Mouse (Mus musculus) lung, adult 2 months (tissue): Measurements from ENCODE around the gene Gm15517. TPM values are rescaled to one million over a fixed set of nuclear protein-coding genes. Genes with fewer than 3 reads are reported as not detected.

Experiments used
- DNase-seq: peaks from one replicate; pipeline ENCODE4 v3.0.0; 2022
- H3K4me1 ChIP-seq: fragments of 200-500 bp; 2 replicates; pipeline ENCODE4 v1.6.1; 2011; ENCODE audit warnings: low read length; ENCODE audit not compliant: control insufficient read depth, insufficient read depth
- H3K4me3 ChIP-seq: fragments of 200-500 bp; replicated peaks from 2 replicates; pipeline ENCODE3; 2011; ENCODE audit warnings: low read depth, mild to moderate bottlenecking, control low read depth, low read length; ENCODE audit errors: extremely low read depth
- CTCF ChIP-seq: fragments of 200-500 bp; IDR thresholded peaks from 2 replicates; pipeline ENCODE4 v1.5.1; 2011; ENCODE audit warnings: mild to moderate bottlenecking, low read length, control low read depth; ENCODE audit not compliant: insufficient read depth
- POLR2A ChIP-seq: fragments of 200-500 bp; IDR thresholded peaks from 2 replicates; pipeline ENCODE4 v1.6.1; 2011; ENCODE audit warnings: low read depth, mild to moderate bottlenecking, control low read depth, low read length, borderline replicate concordance; ENCODE audit errors: extremely low read depth
- WGBS: fragments of 180-500 bp; shearing (Covaris S2); methylation state at CpG from one replicate; pipeline ENCODE4 v1.1.7; 2018; 5-methylcytosine and 5-hydroxymethylcytosine counted together
- polyA plus RNA-seq: library from polyadenylated mRNA; depleted of rRNA; stranded (reverse); fragments of >200 nt; gene quantifications from 2 replicates; pipeline ENCODE4 v1.2.3, GENCODE M21; 2012; rRNA removed

The Gm15517 gene
- polyA plus RNA-seq, 1 experiment, result not detected

DNA sequence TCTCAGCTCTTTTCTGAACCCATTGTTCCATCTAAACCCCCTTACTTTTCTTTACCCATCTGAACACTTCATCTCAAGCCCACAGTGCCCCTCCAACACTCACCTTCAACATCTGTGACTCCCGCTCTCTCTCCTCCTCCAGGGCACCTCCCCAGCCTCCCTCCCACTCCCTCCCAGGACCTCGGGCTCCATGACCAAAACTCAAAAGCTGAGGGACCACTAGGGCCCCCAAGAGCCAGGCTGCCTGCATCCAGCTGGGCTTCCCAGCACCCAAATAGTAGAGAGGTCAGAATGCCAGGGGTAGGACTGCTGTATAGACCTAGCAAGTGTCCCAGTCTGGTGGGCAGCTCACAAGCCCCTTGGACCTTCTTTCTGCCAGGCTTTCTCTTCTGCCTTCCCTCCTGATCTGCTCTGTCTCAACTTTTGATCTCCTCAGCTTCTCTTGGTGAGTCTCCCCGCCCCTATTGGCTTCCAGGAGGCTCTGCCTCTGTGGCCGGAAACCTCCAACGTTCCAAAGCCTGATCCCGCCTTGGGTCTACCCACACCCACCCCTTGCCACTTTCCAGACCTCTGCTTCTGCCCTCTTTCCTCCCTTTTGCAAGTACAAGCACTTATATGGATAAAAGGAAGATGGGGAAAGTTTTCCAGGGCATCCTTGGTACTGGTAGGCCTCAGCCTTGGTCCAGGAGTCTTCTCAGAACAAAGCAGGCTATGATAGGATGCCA is 45.4 kb downstream of the Gm15517 start, which contains the start of gene Clec11a:
Gene Clec11a, minus strand, starts transcription at position 387 of the 725 bp plus-strand sequence.
- H3K4me1 ChIP-seq, result peaks cover 3% of the 10 kb centered on the region; the same call in 1 of the 2 replicates
- no peak for DNase-seq
- WGBS, result 64% methylated on average over 6 of the region's 6 CpGs
- TF ChIP-seq CTCF, result no peak
- no peak for TF ChIP-seq POLR2A
- peak within 1 kb of the TSS; percentile 6 for H3K4me3 ChIP-seq

DNA sequence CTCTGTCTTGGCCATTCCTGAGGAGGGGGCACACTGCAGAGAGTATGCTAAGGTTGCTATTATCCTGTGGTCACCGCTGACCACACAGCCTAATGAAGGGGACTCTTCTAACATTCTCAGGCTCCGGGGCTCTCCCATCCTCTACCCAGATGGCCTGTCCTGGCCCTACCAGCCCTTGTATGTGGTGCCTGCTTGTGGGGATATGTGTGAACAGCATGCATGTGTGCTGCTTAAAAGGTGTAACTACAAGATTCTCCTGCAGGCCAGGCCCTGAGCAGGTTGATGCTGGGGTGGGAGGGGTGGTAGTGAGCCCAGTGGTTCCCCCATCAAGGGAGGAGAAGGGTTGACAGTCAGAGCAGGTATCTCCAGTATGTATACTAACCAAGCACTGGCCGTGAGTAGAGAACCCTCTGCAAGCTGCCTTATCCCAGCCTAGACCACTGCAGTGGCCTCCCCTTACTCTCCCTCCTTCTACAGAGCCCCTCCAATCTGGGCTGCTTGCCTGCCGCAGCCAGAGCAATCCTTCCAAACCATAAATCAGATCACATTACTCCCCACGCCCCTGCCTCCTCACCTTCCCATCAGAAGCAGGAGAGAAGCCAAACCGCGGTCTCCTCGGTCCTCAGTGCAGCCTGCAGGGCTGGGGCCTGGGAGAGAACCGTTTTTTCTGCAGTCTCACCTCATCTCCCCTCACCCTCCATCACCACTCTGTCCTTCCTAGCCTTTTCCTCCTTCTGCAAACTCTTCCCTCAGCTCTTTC is 46.2 kb downstream of the Gm15517 start:
- DNase-seq, result no peak

DNA sequence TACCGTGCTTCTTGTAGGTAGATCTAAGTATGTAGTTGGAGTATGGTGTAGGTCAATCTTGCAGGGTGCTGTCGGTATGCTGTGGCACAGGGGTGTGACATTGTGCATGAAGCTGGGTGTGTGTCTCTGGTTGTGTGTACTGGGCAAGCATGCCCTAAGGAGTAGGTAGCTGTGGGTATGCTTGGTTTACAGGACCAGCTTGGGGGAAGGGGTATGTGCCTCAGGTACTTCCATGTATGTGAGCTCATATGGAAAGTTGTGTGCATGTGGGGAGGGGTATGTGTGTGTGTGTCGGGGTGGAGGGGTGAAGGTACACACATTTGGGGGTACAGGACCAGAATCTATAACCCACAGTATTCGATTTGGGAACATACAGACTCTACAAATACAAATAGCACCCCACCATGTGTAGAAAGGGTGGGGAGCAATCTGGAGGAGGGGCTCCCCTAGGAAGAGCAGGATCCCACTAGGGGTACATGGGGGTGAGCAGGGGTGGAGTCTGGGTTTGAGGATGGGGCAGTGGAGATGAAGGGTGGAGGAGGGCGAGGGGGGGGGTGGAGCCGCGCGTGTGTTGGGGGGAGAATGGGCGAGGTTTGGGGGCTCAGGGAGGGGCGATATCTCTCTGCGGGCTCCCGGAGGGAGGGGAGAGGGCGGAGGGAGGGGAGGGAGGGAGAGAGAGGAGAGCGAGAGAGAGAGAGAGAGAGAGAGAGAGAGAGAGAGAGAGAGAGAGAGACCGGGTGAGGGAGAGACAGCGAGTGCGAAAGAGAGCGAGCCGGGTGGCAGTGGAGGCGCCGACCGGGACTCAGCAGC is 48.4 kb downstream of the Gm15517 start, which contains the start of gene Shank1:
Gene Shank1, plus strand, starts transcription at position 779 of the 810 bp plus-strand sequence.
- no peak for TF ChIP-seq POLR2A
- TF ChIP-seq CTCF, result no peak
- DNase-seq, result no peak
- 14% methylated on average over 17 of the region's 22 CpGs for WGBS

More for the DNA sequence above, 46.2 kb downstream of the Gm15517 start:
- TF ChIP-seq CTCF (no peak), POLR2A (no peak)
- H3K4me1 ChIP-seq, result peaks cover 3% of the 10 kb centered on the region; the same call in 1 of the 2 replicates
- 49% methylated on average over 9 of the region's 9 CpGs for WGBS
- H3K4me3 ChIP-seq, result no peak overlapping the region

DNA sequence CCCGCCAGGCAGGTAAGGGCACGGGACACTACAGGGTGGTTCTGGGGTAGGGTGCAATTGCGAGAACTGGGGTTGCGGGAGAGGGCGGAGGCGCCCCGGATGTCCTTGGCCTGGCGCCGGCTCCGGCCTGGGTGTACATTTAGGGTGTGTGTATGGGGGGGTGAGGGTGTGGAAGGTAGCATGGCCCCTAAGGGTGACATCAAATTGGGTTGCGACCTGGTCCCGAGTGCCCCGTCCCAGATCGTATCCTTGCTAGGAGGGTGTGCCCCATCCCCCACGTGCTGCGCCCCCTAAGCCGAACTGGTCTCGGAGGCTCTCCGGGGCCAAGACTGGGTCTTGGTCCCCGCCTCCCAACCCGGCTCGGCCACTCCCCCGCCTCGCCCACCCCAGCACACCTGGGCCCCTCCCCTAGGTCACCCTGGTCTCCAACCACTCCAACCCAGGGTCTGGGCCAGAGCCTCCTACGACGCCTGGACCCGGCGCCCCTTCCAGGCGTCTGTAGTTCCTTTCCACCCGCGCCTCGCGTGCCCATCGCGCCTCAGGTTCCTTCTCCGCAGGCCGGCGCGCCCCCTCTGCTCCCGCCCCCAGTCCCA is 49.1 kb downstream of the Gm15517 start:
- Histone ChIP-seq H3K4me1 (peaks cover 3% of the 10 kb centered on the region; the same call in 1 of the 2 replicates), H3K4me3 (no peak overlapping the region)
- WGBS, result under 1% methylated on average over 36 of the region's 40 CpGs
- DNase-seq, result no peak
- TF ChIP-seq POLR2A, result no peak

More for the DNA sequence above, 48.4 kb downstream of the Gm15517 start, which contains the start of gene Shank1:
- Histone ChIP-seq H3K4me3 (no peak within 1 kb of the TSS), H3K4me1 (peaks cover 3% of the 10 kb centered on the region; the same call in 1 of the 2 replicates)

DNA sequence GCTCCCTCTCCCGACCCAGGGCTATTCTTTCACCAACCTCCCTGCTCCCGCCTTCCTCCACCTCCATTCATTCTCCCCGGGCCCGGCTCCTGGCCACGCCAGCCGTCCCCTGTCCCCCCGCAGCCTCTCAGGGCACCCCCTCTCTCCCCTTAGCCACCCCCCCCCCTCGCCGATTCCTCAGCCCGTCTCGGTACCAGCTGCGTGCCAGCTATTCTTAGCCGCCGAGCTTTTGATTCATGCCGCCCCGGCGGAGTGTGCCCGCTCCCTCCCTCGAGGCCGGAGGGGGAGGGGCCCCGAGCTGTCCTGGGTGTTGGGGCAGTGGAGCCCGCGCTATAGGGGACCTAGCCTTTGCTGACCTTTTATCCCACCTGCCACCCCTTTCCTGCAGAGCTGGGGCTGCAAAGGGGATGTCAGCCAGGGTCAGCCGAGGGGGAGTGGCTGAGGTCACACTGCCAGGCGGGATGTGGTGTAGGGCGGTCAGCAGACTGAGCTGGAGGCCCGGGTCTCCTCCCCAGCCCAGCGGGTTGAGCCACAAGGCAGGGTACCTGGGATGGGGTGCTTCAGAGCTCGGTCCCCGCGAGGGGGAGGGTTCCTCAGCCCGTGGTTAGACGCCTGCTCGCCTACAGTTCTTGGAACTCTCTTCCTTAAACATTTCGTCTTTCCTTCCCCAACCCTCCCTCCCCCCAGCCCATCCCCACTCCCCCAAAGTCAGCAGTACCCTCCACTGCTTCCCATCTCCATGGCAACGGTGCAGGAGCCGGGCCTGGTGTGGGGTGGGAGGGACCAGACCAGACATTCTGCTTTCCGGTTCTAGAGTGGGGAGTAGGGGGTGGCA is 49.8 kb downstream of the Gm15517 start:
- 2% methylated on average over 33 of the region's 38 CpGs for WGBS
- Histone ChIP-seq H3K4me1 (no peaks in the 10 kb centered on the region), H3K4me3 (no peak overlapping the region)
- peak; percentile 18 for DNase-seq
- TF ChIP-seq CTCF (no peak), POLR2A (no peak)

Other genes with a start within 250 kb of the Gm15517 start
- gene Klk1b26, start 249.3 kb upstream of the Gm15517 start, polyA plus RNA-seq, result 0.11 TPM in 1 of 2 replicates, not detected in the other
- gene Klk1b27, start 209.2 kb upstream of the Gm15517 start, polyA plus RNA-seq, result 0.19 and 0.23 TPM in 2 replicates
- gene Klk1b21, start 159.1 kb upstream of the Gm15517 start, polyA plus RNA-seq, result not detected in 2 replicates
- gene Klk1b22, start 148.8 kb upstream of the Gm15517 start, polyA plus RNA-seq, result not detected in 2 replicates
- gene Klk1b16, start 124.7 kb upstream of the Gm15517 start, polyA plus RNA-seq, result not detected in 2 replicates
- gene Klk1b24, start 73.2 kb upstream of the Gm15517 start, polyA plus RNA-seq, result not detected in 2 replicates
- gene Klk1b3, start 63.3 kb upstream of the Gm15517 start, polyA plus RNA-seq, result not detected in 2 replicates
- 0.15 TPM in 1 of 2 replicates, not detected in the other for gene Klk1b4, start 54.0 kb upstream of the Gm15517 start, polyA plus RNA-seq
- not detected in 2 replicates for gene Klk1b5, start 45.5 kb upstream of the Gm15517 start, polyA plus RNA-seq
- gene Klk1, start 36.1 kb upstream of the Gm15517 start, polyA plus RNA-seq, result 1.9 and 18.3 TPM in 2 replicates
- not detected in 2 replicates for gene Gm36864, start 25.3 kb upstream of the Gm15517 start, polyA plus RNA-seq
- gene 1700028J19Rik, start 14.8 kb upstream of the Gm15517 start, polyA plus RNA-seq, result 0.85 and 1.1 TPM in 2 replicates
- 60.0 and 63.7 TPM in 2 replicates for gene 2410002F23Rik, start 14.7 kb upstream of the Gm15517 start, polyA plus RNA-seq
- not detected in 2 replicates for gene Acp4, start 4.1 kb upstream of the Gm15517 start, polyA plus RNA-seq
- 9.4 and 11.5 TPM in 2 replicates for gene Clec11a, start 45.5 kb downstream of the Gm15517 start, polyA plus RNA-seq
- 0.44 and 0.65 TPM in 2 replicates for gene Shank1, start 48.8 kb downstream of the Gm15517 start, polyA plus RNA-seq
- gene Syt3, start 122.7 kb downstream of the Gm15517 start, polyA plus RNA-seq, result 2.8 and 3.1 TPM in 2 replicates
- gene 1700008O03Rik, start 124.4 kb downstream of the Gm15517 start, polyA plus RNA-seq, result 0.98 and 1.2 TPM in 2 replicates
- gene Lrrc4b, start 167.6 kb downstream of the Gm15517 start, polyA plus RNA-seq, result 4.5 and 4.9 TPM in 2 replicates
- gene Aspdh, start 203.9 kb downstream of the Gm15517 start, polyA plus RNA-seq, result 0.24 and 0.50 TPM in 2 replicates
- 164 and 175 TPM in 2 replicates for gene Josd2, start 206.5 kb downstream of the Gm15517 start, polyA plus RNA-seq
- gene Emc10, start 235.1 kb downstream of the Gm15517 start, polyA plus RNA-seq, result 250 and 268 TPM in 2 replicates
- 9.5 and 10.3 TPM in 2 replicates for gene Fam71e1, start 235.1 kb downstream of the Gm15517 start, polyA plus RNA-seq